Mouse (Mus musculus): ENCODE results near the gene Pde1c.
"Not testable (repeated sequence)": the region's sequence is repeated elsewhere in the genome, so short reads cannot be mapped to it uniquely, and the experiment has no call there.

The Pde1c gene

DNA sequence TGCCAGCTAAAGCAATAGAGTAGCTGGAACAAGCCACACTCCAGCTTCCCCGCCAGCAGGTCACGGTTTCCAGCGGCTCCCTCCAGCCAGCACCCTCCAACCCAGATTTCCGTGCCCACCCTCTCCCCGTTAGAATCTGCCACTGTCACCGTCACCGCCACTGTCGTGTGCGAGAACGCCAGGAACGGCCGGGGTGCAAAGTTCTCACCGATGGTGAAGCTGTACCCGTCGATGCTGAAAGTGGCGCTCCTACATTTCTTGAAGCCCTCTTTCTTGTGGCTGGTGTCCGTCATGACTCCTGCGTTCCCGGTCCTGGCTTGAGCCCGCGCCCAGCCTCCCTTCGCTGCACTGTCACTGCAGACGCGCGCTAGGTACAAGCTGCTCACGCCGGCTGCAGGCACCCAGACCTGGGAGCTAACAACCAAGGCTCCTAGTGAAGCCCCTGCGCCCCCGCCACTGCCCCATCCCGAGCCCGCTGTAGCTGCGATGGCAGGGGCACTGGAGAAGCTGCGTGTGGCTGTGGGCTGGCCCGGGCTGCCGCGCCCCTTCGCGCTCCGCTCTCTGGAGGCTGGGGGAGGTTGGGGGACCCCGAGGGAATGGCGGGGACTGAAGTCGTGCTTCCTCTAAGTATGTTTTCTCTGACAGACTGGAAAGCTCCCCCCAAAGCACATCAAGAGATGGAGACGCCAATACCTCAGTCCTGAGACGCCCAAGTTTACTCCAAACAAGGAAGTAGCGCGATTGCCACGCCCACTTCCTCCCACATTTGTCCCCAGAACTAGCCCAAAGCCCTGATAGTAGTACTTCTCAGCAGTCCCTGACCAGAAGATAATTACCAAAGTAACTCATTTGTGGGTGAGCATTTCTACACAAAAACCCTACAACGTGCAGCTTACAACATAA lies at the start of gene Pde1c:
Gene Pde1c (minus strand): TSS at position 634 of the 903 bp plus-strand sequence.
- DNase-seq (ENCODE audit: low spot score in 2 of 2): peak; percentile 38 to 41

DNA sequence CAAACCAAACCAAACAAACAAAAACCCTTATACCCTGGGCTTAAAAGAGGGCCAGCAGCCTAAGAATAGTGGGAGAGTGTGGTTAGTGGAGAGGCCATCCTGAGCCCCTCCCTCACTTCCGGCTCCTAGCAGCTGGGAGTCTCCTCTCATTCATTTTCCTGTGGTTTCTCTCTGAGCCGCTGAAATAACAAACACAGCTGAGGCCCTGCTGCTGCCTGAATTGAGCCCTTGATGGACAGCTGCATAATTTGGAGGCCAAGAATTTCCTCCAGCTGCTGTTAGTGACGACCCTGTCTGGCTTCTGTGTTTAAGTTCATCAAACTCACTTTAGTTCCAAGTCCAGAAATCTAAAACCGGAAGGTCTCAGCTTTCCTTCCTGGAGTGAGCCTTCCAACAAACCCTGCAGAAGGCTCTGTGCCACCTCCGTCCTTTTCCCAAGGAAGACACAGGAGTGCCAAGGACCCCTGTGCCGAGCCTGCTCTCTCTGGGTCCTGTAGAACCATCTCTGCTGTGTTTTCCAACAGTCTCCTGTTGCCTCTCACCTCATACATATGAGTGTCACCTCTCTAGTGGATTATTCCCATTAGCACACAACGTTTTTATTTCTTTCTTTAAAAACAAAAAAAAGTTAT lies 48.2 kb upstream of the Pde1c start:
- peak; percentile 33 to 58 for DNase-seq (ENCODE audit: low spot score in 2 of 2)

DNA sequence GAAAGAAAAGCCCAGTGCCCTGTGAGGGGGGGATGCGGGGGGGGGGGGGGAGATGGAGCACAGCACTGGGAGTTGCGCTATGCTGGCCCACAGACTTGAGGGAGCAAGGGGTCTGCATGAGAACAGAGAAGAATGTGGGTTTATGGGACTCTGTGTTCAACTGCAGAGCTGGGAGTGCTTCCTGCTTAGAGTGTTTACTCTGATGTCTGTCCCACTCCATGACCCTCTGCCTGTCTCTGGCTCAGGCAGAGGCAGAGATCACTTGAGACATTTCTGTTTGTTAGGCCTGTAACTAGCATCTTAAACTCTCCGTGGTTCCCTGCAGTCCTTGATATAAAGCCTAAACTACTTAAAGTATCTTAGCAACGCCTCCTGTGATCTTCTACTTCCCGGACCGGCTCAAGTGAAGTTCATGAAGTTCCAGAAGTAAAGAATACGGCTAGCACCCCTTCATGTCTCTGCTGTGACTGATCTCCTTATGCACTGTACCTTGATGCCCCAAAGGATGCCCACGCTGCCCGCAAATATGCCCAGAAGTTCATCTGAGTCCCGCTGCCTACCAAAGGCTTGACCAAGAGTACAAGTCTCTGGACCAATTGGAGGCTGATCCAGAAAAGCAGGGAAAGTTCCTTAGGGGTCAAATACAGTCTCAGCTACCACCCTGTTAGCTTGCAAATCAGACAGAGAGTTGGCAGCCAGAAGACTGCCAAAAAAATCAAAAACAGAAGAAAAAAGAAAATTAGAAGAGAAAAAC lies 47.5 kb upstream of the Pde1c start:
- DNase-seq (ENCODE audit: low spot score in 2 of 2): no peak

DNA sequence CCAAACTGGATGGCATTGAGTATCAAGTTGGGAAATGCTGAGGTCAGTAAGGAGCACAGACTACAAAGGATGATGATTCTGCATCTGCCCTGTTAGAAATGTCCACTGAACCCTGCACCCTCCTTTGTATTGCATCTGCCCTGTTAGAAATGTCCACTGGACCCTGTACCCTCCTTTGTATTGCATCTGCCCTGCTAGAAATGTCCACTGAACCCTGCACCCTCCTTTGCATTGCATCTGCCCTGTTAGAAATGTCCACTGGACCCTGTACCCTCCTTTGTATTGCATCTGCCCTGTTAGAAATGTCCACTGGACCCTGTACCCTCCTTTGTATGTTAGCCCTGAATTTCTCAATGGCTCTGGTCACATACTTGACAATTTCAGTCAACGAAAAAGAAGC lies 40.6 kb upstream of the Pde1c start:
- not testable (repeated sequence) for DNase-seq (ENCODE audit: low spot score in 2 of 2)

DNA sequence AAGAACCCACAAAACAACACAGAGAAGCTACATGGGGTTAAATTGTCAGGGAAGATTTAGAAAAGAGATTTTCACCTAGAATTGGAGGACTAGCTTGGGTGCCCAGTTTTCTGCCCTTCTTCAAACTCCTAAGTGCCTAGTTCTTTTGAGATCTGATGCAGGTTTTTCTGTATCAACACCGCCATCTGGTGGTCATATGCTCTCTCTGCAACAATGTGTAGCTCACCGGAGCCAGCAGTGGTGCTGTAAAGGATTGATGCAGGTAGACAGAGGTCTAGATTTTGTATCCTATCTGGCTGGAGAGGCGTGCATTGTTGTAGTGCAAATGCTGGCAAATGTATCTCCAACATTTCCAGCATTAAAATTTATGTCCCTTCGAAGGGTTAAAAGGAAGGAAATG lies 39.4 kb upstream of the Pde1c start:
- DNase-seq (ENCODE audit: low spot score in 2 of 2): peak; percentile 7 to 53

DNA sequence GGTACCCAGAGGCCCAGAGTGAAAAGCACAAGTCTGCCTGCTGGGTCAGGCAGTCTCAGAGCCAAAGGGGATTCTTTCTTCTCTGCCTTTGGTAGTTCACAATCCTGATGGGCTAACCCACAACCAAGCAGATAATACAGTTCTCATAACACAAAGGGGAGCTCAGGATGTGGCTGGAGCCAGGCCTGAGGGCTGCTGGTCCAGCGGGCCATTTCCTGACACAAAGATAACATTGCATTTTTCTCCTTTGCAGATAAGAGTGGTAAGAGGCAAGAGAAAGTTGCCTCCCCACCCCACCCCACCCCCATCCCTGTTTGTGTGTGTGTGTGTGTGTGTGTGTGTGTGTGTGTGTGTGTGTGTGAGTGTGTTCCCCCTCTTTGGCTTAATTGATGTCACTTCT lies 10.7 kb upstream of the Pde1c start:
- DNase-seq (ENCODE audit: low spot score in 2 of 2): no peak

DNA sequence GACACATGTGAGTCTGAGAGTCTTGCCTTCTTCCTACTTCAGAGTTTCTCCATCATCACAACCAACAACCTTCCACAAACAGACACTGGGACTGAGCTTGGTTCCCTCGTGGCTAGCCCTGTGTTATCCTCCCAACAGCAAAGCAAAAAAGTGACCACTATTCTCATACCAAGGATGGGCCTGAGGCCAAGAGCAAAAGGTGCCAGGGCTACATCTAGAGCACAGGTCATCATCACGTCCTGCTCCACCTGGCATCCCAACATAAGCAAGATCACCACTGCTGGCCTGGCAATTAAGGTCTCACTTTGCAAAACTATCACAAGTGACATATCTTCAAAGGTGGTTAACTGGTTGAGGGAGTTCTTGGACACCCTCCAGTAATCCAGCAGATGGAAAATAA lies 8.0 kb downstream of the Pde1c start:
- no peak for DNase-seq (ENCODE audit: low spot score in 2 of 2)

DNA sequence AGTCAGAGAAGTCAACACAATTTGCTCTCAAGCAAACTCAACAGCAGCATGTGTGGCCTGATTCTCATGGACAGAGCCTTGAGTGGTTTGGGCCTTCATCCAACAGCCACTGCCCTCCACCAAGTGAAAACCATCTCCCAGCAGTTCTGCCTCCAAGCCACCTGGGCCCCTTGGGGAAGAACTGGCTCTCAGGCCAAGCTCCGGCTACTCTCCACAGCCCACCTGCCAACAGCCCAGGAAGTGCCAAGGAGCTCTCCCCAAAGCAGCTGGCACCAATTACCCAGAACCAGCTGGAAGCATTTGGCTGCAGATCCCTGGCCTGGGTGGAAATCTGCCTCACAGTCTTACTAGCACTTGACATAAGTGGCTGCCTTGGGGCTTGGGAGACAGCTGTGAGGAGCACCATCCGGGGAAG lies 8.4 kb downstream of the Pde1c start:
- peak; percentile 46 to 71 for DNase-seq (ENCODE audit: low spot score in 2 of 2)

DNA sequence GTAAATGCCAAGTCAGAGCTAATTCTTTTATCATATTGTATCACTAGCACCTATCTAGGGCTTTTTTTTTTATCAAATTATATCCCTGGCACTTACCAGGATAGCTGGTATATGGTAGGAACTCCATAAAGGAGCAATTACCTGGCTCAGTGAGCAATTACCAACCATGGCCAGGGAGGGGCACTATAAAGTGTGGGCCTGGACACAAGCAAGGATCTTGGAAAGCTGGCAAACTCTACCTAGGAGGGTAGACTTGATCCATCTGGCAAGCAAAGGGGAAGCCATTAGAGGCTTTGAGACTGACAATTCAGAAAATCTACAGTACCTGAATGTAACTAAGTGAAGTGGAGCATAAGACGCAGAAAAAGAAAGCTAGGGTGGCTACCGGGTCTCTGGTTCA lies 10.2 kb downstream of the Pde1c start:
- DNase-seq (ENCODE audit: low spot score in 2 of 2): no peak

DNA sequence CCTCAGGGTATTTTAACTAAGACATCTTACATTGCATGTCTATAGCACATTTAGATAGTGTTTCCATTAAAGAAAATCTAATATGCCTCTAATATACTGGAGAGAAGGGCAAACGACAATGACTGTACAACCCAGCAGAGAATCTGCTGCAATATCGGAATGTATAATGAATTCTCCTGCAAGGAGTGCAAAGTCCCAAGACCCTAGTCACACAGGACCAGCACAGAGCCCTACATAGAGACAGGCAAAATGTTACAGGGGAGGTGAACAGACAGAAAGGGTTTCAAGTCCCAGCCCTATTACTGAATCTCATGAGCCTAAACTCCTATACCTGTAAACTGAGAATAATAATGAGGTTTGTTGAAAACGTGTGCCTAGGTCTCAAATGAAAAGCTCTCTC lies 13.1 kb downstream of the Pde1c start:
- DNase-seq (ENCODE audit: low spot score in 2 of 2): no peak

DNA sequence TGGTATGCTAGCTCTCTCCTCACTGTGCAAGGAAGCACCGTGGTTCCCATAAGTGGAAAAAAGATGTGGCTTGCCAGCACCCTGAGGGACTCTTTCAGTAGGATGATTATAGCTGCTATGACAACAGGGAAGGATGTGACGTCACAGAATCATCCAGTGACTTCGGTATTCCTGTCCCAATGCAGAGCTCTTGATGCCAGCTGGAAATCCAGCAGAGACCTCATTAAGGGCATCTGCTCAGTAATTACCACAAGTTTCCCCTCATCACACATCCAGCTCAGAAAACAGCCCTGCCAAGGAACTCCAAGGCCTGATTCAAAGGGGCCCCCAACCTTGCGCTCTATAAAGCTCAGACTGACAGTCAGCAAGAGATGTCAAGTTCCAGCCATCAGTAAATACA lies 13.5 kb downstream of the Pde1c start:
- DNase-seq (ENCODE audit: low spot score in 2 of 2): no peak

DNA sequence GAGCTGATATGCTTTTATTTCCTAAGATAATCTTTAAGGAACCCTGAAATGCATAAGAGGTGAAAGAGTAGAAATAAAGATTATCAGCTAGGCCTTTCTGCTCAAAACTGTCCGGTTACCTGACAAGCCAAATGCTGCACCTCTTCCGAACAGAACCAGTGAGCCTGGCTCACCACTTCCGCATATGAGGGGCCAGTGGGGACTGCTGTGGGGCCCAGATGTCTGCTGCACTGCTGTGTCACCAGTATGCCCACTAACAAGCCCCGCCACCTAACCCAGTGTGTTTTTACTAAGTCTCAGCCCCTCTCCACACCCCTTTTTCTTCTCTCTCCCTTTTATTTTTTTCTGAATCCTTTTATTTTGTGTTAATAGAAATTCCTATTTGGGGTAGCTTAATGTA lies 17.9 kb downstream of the Pde1c start:
- DNase-seq (ENCODE audit: low spot score in 2 of 2): no peak

DNA sequence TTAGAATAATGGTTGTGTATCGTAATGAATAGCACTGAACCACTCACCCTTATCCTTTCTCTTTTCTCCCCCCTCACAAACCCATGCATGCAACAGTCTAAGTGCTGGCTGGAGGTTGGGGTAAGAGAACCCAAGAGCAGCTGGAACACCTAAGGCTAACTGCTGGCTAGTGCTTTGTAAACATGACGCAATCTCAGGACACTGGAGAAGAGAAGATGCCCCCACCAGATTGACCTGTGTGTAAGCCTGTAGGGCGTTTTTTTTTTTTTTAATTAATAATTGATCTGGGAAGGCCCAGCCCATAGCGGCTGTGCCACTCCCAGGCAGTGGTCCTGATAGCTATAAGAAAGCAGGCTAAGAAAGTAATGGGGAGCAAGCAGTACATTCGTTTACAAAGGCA lies 28.7 kb downstream of the Pde1c start:
- no peak for DNase-seq (ENCODE audit: low spot score in 2 of 2)

DNA sequence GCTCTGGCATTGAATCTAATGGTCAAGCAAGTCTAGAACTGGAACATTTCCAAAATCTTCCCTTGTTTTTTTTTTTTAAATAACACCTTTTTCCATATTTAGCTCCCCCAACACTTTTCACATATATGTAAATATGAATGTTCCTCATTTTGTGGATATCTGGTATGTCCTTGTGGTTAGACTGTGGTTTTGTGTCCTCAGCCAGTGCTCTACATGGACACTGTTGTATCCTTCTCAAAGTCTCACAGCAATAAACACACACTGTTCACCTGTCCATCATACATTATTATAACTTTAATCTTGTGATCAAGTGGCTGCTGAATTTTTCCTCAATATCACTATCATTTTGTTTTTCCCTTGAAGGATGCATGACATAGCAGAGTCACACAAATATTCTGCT lies 34.2 kb downstream of the Pde1c start:
- no peak for DNase-seq (ENCODE audit: low spot score in 2 of 2)

DNA sequence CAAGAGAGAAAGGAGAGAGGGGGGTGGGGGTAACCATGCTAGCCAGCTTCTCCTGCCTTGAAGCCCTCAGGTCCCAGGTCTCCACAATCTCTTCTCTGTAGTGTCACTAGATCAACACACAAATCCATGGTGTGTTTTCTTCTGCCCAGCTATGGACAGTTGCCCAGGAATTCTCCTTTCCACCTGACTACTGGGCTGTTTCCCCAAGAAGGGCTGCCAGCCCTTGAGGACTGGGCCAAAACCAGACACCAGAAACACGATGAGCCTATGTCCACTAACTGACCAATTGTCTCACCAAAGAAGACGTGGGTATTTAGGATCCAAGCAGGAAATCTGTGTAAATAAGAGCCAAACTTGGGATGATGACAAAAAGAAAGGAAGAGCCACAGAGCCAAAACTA lies 36.6 kb downstream of the Pde1c start:
- peak; percentile 4 to 22 for DNase-seq (ENCODE audit: low spot score in 2 of 2)

DNA sequence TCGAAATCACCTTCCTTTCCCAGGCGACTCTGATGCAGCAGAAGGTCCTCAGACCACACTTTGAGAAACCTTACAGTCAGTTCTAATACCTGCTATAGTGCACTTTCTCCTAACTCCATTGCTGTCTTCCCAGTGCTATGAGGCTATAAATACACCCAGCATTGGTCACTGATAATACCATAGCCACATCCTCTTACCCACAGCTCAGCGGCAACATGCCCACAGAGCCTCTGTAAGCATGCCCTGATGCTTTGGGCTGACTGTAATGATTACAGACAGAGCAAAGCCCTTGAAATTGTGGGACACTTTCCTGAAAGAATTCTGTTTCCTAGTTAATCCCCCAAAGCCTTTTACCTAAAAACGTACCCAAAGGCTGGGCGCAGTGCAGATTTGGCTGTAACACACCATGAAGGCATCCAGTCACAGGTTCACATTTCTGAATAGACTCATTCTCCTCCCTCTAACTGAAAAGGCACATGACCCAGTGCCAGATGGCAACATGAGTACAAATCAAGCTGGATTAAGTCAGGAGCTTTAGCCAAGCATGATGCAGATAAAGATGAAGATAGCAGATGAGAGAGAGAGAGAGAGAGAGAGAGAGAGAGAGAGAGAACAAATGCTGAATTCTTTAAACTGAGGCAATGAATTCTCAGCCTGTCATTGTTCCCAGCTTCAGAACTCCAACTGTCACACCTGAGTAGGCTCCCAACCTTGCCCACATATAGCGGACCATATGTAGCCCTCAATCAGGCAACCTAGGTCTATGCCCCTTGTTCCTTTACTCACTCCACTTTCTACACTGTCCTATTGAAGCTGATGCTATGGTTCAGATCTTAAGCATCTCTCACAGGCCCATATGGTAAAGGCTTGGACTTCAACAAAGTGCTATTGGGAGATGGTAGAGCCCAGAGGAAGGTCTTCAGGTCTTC lies 44.7 kb downstream of the Pde1c start:
- no peak for DNase-seq (ENCODE audit: low spot score in 2 of 2)

DNA sequence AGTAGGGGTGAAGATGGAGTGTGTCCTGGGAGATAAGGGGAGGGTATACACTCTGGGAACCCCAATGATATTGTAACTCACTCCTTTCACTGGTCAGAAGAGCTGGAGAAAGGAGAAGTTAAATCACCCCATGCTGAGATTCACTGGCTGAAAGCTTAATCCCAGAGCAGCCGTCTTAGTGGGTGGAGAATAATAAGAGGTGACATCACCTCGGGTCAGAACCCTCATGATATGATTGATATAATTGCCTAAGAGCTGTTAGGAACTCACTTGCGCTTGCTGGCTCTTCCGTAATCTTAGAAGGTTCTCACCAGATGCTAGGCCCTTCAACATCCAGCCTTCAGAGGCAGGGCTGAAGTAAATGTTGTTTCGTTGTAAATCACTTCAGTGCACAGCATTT lies 79.7 kb downstream of the Pde1c start:
- DNase-seq (ENCODE audit: low spot score in 2 of 2): no peak

DNA sequence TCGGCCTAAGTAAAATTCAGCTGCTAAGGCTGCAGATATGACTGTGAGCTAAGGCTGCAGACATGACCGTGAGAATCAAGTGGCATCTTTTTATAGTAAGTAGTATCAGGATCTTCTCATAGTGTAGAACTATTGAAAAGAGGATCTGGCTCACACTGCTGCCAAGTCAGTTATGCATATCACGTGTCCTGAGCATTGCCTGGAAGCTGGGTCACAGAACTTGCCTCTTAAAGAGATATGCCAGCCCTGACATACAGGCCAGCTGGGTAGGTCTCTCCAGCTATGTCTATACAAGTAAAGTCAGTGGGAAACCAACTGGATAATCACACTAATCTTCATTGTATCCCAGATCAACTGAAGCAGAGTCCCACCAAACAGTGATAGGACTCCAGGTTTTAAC lies 83.8 kb downstream of the Pde1c start:
- peak; percentile 21 to 51 for DNase-seq (ENCODE audit: low spot score in 2 of 2)

DNA sequence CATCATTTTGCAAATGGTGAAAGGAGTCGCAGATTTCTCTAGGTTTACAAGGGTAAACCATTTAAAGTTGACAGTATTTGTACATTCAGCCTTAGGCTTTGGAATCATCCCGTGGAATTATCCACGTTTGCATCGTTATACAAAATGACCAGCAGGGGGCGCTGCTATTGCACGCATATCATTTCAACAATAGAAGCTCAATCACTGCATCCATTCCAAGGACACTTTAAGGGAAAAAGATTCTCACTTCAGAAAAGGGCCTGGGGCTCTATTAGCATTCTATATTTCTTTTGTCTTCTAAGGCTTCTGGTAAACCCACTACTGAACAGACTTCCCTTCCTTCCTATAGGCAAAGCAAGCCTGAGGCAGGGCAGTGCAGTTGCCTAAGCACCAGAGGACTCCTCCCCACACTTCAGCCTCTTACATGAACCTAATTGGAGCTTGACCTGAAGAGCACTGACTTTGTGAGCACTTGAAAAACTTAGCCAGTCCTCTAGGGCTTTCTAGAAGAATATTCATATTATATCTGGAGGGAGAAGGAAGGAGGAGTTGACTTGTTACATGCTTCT lies 87.9 kb downstream of the Pde1c start:
- DNase-seq (ENCODE audit: low spot score in 2 of 2): peak in 1 of 2 experiments; percentile 6

DNA sequence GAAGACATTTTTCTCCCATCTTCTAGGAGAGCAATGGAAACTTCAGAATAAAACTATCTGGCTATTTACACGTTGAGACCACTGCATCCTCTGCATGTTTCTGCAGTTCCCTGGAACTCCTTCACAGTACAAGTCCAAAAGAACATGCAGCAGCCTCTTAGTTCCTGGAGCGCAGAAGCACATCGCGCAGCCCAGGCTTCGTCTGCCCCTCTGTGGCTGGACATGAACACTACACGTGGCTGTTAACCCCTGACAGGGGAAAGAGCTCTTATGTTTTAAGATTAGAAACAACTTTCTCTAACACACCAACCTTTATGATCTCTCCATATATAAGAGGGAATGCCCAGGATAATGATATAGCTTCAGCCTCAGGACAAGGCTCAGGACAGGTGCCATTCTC lies 92.3 kb downstream of the Pde1c start:
- no peak for DNase-seq (ENCODE audit: low spot score in 2 of 2)

DNA sequence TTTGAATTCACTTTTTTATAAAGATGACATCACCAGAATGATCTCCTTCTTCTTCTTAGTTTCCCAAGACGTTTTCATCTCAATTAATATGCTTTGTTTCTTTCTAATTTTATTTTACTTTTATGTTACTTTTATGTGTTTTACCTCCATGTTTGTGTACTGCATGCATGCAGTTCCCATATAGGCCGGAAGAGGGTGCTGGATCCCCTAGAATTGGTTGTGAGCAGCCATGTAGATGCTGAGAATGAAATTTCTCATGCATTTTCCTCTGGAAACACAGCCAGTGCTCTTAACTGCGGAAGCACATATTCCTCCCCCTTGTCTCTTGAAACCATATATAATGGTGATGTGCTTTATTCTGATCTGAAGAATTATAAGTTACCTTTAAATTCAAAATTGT lies 110.8 kb downstream of the Pde1c start:
- no peak for DNase-seq (ENCODE audit: low spot score in 2 of 2)
